24 mouse cellular contexts compared by ENCODE assay signal in the genomic region with DNA sequence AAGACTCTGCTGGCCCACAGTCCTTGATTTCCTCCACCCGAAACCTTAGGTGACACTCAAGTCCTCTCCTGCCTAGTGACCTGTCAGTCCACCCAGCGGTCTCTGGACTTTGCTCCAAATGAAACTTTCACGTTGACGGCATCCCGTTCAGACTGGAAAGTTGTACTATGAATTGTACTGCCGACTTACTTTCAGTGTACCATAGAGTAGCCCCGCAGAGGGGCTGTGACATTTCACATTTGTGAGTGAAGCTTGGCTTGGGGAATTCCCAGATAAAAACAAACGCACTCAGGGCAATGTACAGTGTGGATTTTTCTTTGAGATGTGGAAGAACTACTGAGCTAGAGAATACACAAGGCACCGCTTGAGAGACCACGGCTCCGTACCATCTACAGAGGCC. TPM values are rescaled to one million over a fixed set of nuclear protein-coding genes. Genes with fewer than 3 reads are reported as not detected.
"Had no signal": no experiment of that assay in that cellular context is flagged by ENCODE, and none has a peak within 500 bp of the region (broad histone marks: within the 10 kb centered on the region; RNA-seq: fewer than 3 reads in every experiment).

No protein-coding gene starts in this region.

- DNase-seq: kidney, adult 18-20 months; kidney, postnatal 14 days; layer of hippocampus, adult 9-11 months; liver, postnatal 0 days; lung, embryonic 14.5 days; right cerebral cortex, adult 18-20 months; right cerebral cortex, postnatal 14 days; right cerebral cortex, postnatal 4 days; spleen, adult 18-20 months; thymus, adult 18-20 months; thymus, postnatal 4 days had no signal

- H3K36me3 ChIP-seq: intestine, embryonic 15.5 days; kidney, embryonic 15.5 days; limb, embryonic 10.5 days; limb, embryonic 13.5 days; midbrain, embryonic 12.5 days; midbrain, embryonic 15.5 days; neural tube, embryonic 12.5 days; neural tube, embryonic 15.5 days had no signal

- H3K27me3 ChIP-seq: intestine, embryonic 15.5 days; kidney, embryonic 15.5 days; midbrain, embryonic 12.5 days; midbrain, embryonic 15.5 days; neural tube, embryonic 12.5 days; neural tube, embryonic 15.5 days had no signal

- H3K4me1 ChIP-seq: kidney, embryonic 15.5 days; limb, embryonic 13.5 days; midbrain, embryonic 12.5 days; midbrain, embryonic 15.5 days; neural tube, embryonic 12.5 days; neural tube, embryonic 15.5 days had no signal

- H3K4me3 ChIP-seq: intestine, embryonic 15.5 days; kidney, embryonic 15.5 days; layer of hippocampus, adult 2 months; limb, embryonic 10.5 days; limb, embryonic 13.5 days; midbrain, embryonic 12.5 days; midbrain, embryonic 15.5 days; neural tube, embryonic 12.5 days; neural tube, embryonic 15.5 days had no signal

- H3K27ac ChIP-seq: intestine, embryonic 15.5 days; kidney, embryonic 15.5 days; layer of hippocampus, adult 2 months; limb, embryonic 10.5 days; limb, embryonic 13.5 days; liver, embryonic 14.5 days; macrophage; midbrain, embryonic 12.5 days; midbrain, embryonic 15.5 days; neural tube, embryonic 12.5 days; neural tube, embryonic 15.5 days had no signal

RNA-seq across cellular contexts. Expression of a gene that starts 6.3 kb away (rescaled TPM):
- total RNA-seq: left cerebral cortex, postnatal 25 days had no signal
- polyA plus RNA-seq: kidney, embryonic 15.5 days; limb, embryonic 10.5 days; limb, embryonic 13.5 days; liver, embryonic 11.5 days; lung, embryonic 14.5 days; macrophage; midbrain, embryonic 12.5 days; midbrain, embryonic 15.5 days; neural tube, embryonic 12.5 days; neural tube, embryonic 15.5 days had no signal
